Mouse (Mus musculus): ENCODE results near the gene Xkr7.

- no peak for TF ChIP-seq GATA1 (IDR thresholded peaks at IDR 0.05; ENCODE audit: borderline replicate concordance, low read length)
- TF ChIP-seq FLI1 (IDR thresholded peaks at IDR 0.05; ENCODE audit: low read length), result no peak
Measured at GRCm38 (mm10) chr2:153060216-153060615, 28.6 kb downstream of the Xkr7 start.
